ENCODE assay signal across 13 mouse cellular contexts in genomic region chr11:97626850-97627249, GRCm38 (mm10). TPM values are rescaled to one million over a fixed set of nuclear protein-coding genes. Genes with fewer than 3 reads are reported as not detected.
DNase-seq lines count a peak whose midpoint lies in the region; ATAC-seq and TF ChIP-seq lines count a peak whose summit lies in the region.
"Had no signal": no experiment of that assay in that cellular context is flagged by ENCODE, and none has a peak within 500 bp of the region (broad histone marks: within the 10 kb centered on the region; RNA-seq: fewer than 3 reads in every experiment).

No protein-coding gene starts in this region.

- DNase-seq in kidney, adult 11 months: peak; percentile 32
- no peak for DNase-seq in kidney, adult 2 months
- peak; percentile 90 for DNase-seq in ES-E14 (ENCODE audit: low read depth, low spot score)
- DNase-seq in limb, embryonic 14.5 days (ENCODE audit: low spot score): no peak
- DNase-seq in cerebellum, postnatal 4 days (ENCODE audit: low spot score in 2 of 2): no peak
- DNase-seq in right cerebral cortex, adult 2 months (ENCODE audit: low spot score in 2 of 2): no peak
- DNase-seq: adrenal gland, postnatal 14 days; cerebellum, adult 9-11 months; gastrocnemius, adult 2 months; thymus, adult 18-20 months had no signal

- in situ Hi-C loops in ES-E14 (cut with MboI; ENCODE audit: low sequenced_read_pairs in 2 of 2, unreplicated experiment in 2 of 2): no loop called here

- H3K9me3 ChIP-seq in ES-E14 (ENCODE audit: control insufficient read depth, insufficient read depth, low read depth, low read length): no peaks in the 10 kb centered on the region
- H3K9me3 ChIP-seq in embryonic facial prominence, embryonic 13.5 days: no peaks in the 10 kb centered on the region
- H3K9me3 ChIP-seq in limb, embryonic 14.5 days (ENCODE audit: control insufficient read depth, low read length): no peaks in the 10 kb centered on the region

- ATAC-seq in embryonic facial prominence, embryonic 13.5 days (ENCODE audit: insufficient number of reproducible peaks, insufficient read depth, low FRiP score, low TSS enrichment, low read depth): no peak
- no peak for ATAC-seq in limb, embryonic 14.5 days (ENCODE audit: low FRiP score, low read depth)
- no peak for ATAC-seq in activated CD4-positive, CD25-positive, alpha-beta regulatory T cell, adult 4 months

- no peak overlapping the region for H3K4me3 ChIP-seq in kidney, adult 2 months (ENCODE audit: insufficient read depth, low read depth, low read length)
- H3K4me3 ChIP-seq in ES-E14 (ENCODE audit: insufficient read depth in 1 of 2, low read depth in 1 of 2, low read length in 2 of 2, poor library complexity in 1 of 2, severe bottlenecking in 1 of 2): peak overlapping the region; percentile 77 to 89
- H3K4me3 ChIP-seq in embryonic facial prominence, embryonic 13.5 days: peak overlapping the region; percentile 70; the same call in 1 of the 2 replicates
- no peak overlapping the region for H3K4me3 ChIP-seq in limb, embryonic 14.5 days (replicated peaks; ENCODE audit: low read length)
- H3K4me3 ChIP-seq: gastrocnemius, adult 2 months had no signal

- 35% methylated on average over 10 of the region's 10 CpGs for whole genome bisulfite sequencing in kidney, adult 2 months
- 8% methylated on average over 10 of the region's 10 CpGs for WGBS in embryonic facial prominence, embryonic 13.5 days
- 11% methylated on average over 10 of the region's 10 CpGs for WGBS in limb, embryonic 14.5 days

- peak overlapping the region; percentile 87 for H3K4me2 ChIP-seq in embryonic facial prominence, embryonic 13.5 days
- H3K4me2 ChIP-seq in limb, embryonic 14.5 days (replicated peaks; ENCODE audit: low read depth, low read length, severe bottlenecking): 0 out of 2 replicates have a peak overlapping the region, but pooled peaks have one; percentile 8

- H3K4me1 ChIP-seq in kidney, adult 2 months (ENCODE audit: control insufficient read depth, insufficient read depth, low read length): no peaks in the 10 kb centered on the region
- H3K4me1 ChIP-seq in ES-E14 (ENCODE audit: control insufficient read depth in 2 of 2, insufficient read depth in 2 of 2, low read length in 2 of 2, poor library complexity in 1 of 2): peaks cover 4 to 19% of the 10 kb centered on the region in 2 experiments; a peak in 2 of 4 replicates
- H3K4me1 ChIP-seq in embryonic facial prominence, embryonic 13.5 days: peaks cover 42% of the 10 kb centered on the region
- H3K4me1 ChIP-seq in limb, embryonic 14.5 days (ENCODE audit: control insufficient read depth, insufficient read depth, low read length): peaks cover 14% of the 10 kb centered on the region; the same call in 1 of the 2 replicates

- H3K9ac ChIP-seq in ES-E14 (ENCODE audit: insufficient read depth, low read depth, low read length, poor library complexity, severe bottlenecking): peak overlapping the region; percentile 96; the same call in 1 of the 2 replicates
- no peak overlapping the region for H3K9ac ChIP-seq in embryonic facial prominence, embryonic 13.5 days
- no peak overlapping the region for H3K9ac ChIP-seq in limb, embryonic 14.5 days (ENCODE audit: low read depth, low read length, severe bottlenecking)

- peaks cover 10% of the 10 kb centered on the region for H3K27me3 ChIP-seq in kidney, adult 2 months (replicated peaks; ENCODE audit: control insufficient read depth, insufficient read depth, low read length)
- peaks cover 88% of the 10 kb centered on the region for H3K27me3 ChIP-seq in embryonic facial prominence, embryonic 13.5 days
- H3K27me3 ChIP-seq in limb, embryonic 14.5 days (ENCODE audit: control insufficient read depth, insufficient read depth, low read length): peaks cover 64% of the 10 kb centered on the region

- no peak for TF ChIP-seq POLR2A in kidney, adult 2 months (IDR thresholded peaks at IDR 0.05; ENCODE audit: low read depth, low read length)
- no peak for TF ChIP-seq POLR2A in limb, embryonic 14.5 days (IDR thresholded peaks at IDR 0.05; ENCODE audit: borderline replicate concordance, extremely low read depth, insufficient read depth, insufficient read length)

- no peaks in the 10 kb centered on the region for H3K36me3 ChIP-seq in kidney, adult 2 months (ENCODE audit: control insufficient read depth, insufficient read depth, low read length)
- peaks cover 20% of the 10 kb centered on the region for H3K36me3 ChIP-seq in ES-E14 (ENCODE audit: control insufficient read depth, insufficient read depth, low read length, poor library complexity, severe bottlenecking)
- H3K36me3 ChIP-seq in embryonic facial prominence, embryonic 13.5 days: no peaks in the 10 kb centered on the region
- H3K36me3 ChIP-seq in limb, embryonic 14.5 days (ENCODE audit: control insufficient read depth, insufficient read depth, low read length): no peaks in the 10 kb centered on the region

- no peak for TF ChIP-seq CTCF in kidney, adult 2 months (conservative IDR thresholded peaks at IDR 0.05; ENCODE audit: insufficient read depth, insufficient read length, low read depth, low read length)

- H3K27ac ChIP-seq in kidney, adult 2 months (ENCODE audit: insufficient read depth, low read depth, low read length): no peak overlapping the region
- H3K27ac ChIP-seq in ES-E14 (ENCODE audit: insufficient read depth, low read depth, low read length, poor library complexity, severe bottlenecking): peak overlapping the region; percentile 70
- H3K27ac ChIP-seq in embryonic facial prominence, embryonic 13.5 days: no peak overlapping the region
- no peak overlapping the region for H3K27ac ChIP-seq in limb, embryonic 14.5 days (replicated peaks; ENCODE audit: low read depth, low read length)
- H3K27ac ChIP-seq: gastrocnemius, adult 2 months had no signal

TF ChIP-seq in ES-E14, 5 proteins besides CTCF, POLR2A, EP300 and RAD21:
- TF ChIP-seq ZNF384 (IDR thresholded peaks at IDR 0.05; ENCODE audit: low read depth, low read length): peak; percentile 70
- 0 out of 2 replicates have a peak, but pooled peaks have one; percentile 26 for TF ChIP-seq CHD2 (IDR thresholded peaks at IDR 0.05; ENCODE audit: low read depth, low read length)
- TF ChIP-seq HCFC1 (IDR thresholded peaks at IDR 0.05; ENCODE audit: borderline replicate concordance, insufficient read depth, low read length): no peak; the same call in 1 of the 2 replicates

RNA-seq across cellular contexts. Expression of gene Epop, which starts 2.7 kb away (rescaled TPM):
- 0.86 and 1.2 TPM in 2 replicates for polyA plus RNA-seq in kidney, adult 2 months (2012; rRNA removed)
- 100 and 109 TPM in 2 replicates for total RNA-seq in ES-E14 (2012; rRNA removed)
- polyA plus RNA-seq in embryonic facial prominence, embryonic 13.5 days (2015; fragmentation: Nextera tagmentation; extraction: Ambion mirVana): 4.3 and 7.2 TPM in 2 replicates
- polyA plus RNA-seq in limb, embryonic 14.5 days (2012; rRNA removed): 6.6 and 9.2 TPM in 2 replicates
- 4.4 and 4.8 TPM in 2 replicates for polyA plus RNA-seq in limb, embryonic 14.5 days (2014; fragmentation: Nextera tagmentation; extraction: Ambion mirVana)
- polyA plus RNA-seq in activated CD4-positive, CD25-positive, alpha-beta regulatory T cell, adult 4 months (2017; shearing (Covaris generic)): under 1 TPM; 0.40 to 0.61 TPM

RNA-seq across cellular contexts. Expression of gene Mllt6, which starts 36.4 kb away (rescaled TPM):
- 36.6 and 40.4 TPM in 2 replicates for polyA plus RNA-seq in kidney, adult 2 months (2012; rRNA removed)
- 113 and 142 TPM in 2 replicates for total RNA-seq in ES-E14 (2012; rRNA removed)
- 3.1 and 3.3 TPM in 2 replicates for polyA plus RNA-seq in embryonic facial prominence, embryonic 13.5 days (2015; fragmentation: Nextera tagmentation; extraction: Ambion mirVana)
- polyA plus RNA-seq in limb, embryonic 14.5 days (2012; rRNA removed): 28.6 and 36.0 TPM in 2 replicates
- 4.9 and 6.1 TPM in 2 replicates for polyA plus RNA-seq in limb, embryonic 14.5 days (2014; fragmentation: Nextera tagmentation; extraction: Ambion mirVana)
- polyA plus RNA-seq in activated CD4-positive, CD25-positive, alpha-beta regulatory T cell, adult 4 months (2017; shearing (Covaris generic)): 10 to 100 TPM; 13.9 to 15.2 TPM

RNA-seq across cellular contexts. Expression of gene Srcin1, which starts 50.9 kb away (rescaled TPM):
- polyA plus RNA-seq in kidney, adult 2 months (2012; rRNA removed): 13.0 and 13.2 TPM in 2 replicates
- 2.4 and 4.1 TPM in 2 replicates for total RNA-seq in ES-E14 (2012; rRNA removed)
- polyA plus RNA-seq in embryonic facial prominence, embryonic 13.5 days (2015; fragmentation: Nextera tagmentation; extraction: Ambion mirVana): 0.76 and 1.2 TPM in 2 replicates
- polyA plus RNA-seq in limb, embryonic 14.5 days (2012; rRNA removed): 4.0 and 5.1 TPM in 2 replicates
- 0.39 and 0.53 TPM in 2 replicates for polyA plus RNA-seq in limb, embryonic 14.5 days (2014; fragmentation: Nextera tagmentation; extraction: Ambion mirVana)
- not detected for polyA plus RNA-seq in activated CD4-positive, CD25-positive, alpha-beta regulatory T cell, adult 4 months (2017; shearing (Covaris generic))
- total RNA-seq: megakaryocyte-erythroid progenitor cell, adult 5-6 weeks had no signal

RNA-seq across cellular contexts. Expression of gene Cisd3, which starts 58.8 kb away (rescaled TPM):
- polyA plus RNA-seq in kidney, adult 2 months (2012; rRNA removed): 139 and 149 TPM in 2 replicates
- total RNA-seq in ES-E14 (2012; rRNA removed): 49.9 and 66.0 TPM in 2 replicates
- 12.5 and 13.4 TPM in 2 replicates for polyA plus RNA-seq in embryonic facial prominence, embryonic 13.5 days (2015; fragmentation: Nextera tagmentation; extraction: Ambion mirVana)
- polyA plus RNA-seq in limb, embryonic 14.5 days (2012; rRNA removed): 11.7 and 13.3 TPM in 2 replicates
- polyA plus RNA-seq in limb, embryonic 14.5 days (2014; fragmentation: Nextera tagmentation; extraction: Ambion mirVana): 13.6 and 14.9 TPM in 2 replicates
- polyA plus RNA-seq in activated CD4-positive, CD25-positive, alpha-beta regulatory T cell, adult 4 months (2017; shearing (Covaris generic)): 10 to 100 TPM; 91.3 to 99.5 TPM

Comparison
In these comparisons a context has a peak if more than half of its experiments do, and no peak if none do; other contexts are left out.
1. DNase-seq: peak in kidney, adult 11 months (single experiment) and ES-E14 (single experiment); none in kidney, adult 2 months (single experiment), limb, embryonic 14.5 days (single experiment), cerebellum, postnatal 4 days (0 of 2) and right cerebral cortex, adult 2 months (0 of 2).
2. H3K4me3 ChIP-seq: peak in ES-E14 (2 of 2) and embryonic facial prominence, embryonic 13.5 days (single experiment); none in kidney, adult 2 months (single experiment) and limb, embryonic 14.5 days (single experiment).